Mouse (Mus musculus) urinary bladder, adult 2 months (tissue): ENCODE measurements around the gene Qrich2. TPM values are rescaled to one million over a fixed set of nuclear protein-coding genes. Genes with fewer than 3 reads are reported as not detected.
"Not testable (repeated sequence)": the region's sequence is repeated elsewhere in the genome, so short reads cannot be mapped to it uniquely, and the experiment has no call there.

Experiments used
- DNase-seq: peaks from one replicate; pipeline ENCODE4 v3.0.0; 2022; ENCODE audit warnings: low spot score
- polyA plus RNA-seq: library from polyadenylated mRNA; depleted of rRNA; stranded (reverse); fragments of >200 nt; gene quantifications from 2 replicates; pipeline ENCODE4 v1.2.3, GENCODE M21; 2012; rRNA removed

Gene Qrich2
- polyA plus RNA-seq, 1 experiment, result 0.12 TPM

DNA sequence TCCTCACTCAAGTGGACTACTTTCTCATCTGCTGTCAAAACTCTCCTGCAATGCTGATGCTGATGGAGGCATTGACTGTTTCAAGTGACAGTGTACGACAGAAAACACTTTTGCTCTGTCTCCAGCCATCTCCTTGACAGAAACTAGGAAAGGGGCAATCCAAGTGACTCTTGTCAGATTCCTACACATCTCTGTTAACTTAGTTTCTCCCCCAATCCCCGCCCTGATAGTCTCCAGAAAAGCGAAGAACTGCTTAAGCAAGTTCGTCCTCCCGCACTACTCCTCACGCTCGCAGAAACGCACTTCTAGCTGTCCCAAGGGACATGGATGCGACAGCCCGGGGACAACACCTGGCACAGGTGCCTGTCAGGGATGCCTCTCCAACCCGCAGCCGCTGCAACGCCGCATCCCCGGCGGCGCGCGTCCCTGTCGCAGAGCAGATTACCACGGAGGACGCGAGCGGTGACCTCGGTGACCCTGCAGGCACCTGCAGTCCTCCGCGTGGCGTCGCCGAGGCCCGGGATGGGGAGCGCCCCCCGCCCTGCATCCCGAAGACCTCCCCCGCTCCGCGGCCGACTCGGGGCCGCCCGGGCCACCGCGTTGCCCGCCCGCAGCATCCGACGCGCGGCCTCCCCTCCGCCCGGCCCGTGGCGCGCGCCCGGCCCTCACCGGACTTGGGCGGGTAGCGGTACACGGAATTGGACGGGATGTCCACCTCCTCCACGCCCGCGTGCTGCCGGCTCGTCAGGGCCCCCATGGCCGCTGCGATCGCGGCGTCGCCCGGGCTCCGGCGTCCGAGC lies 53.8 kb downstream of the Qrich2 start:
- no peak for DNase-seq

- no peak for DNase-seq
Measured at GRCm38 (mm10) chr11:116411582-116411981, 54.5 kb downstream of the Qrich2 start.

DNA sequence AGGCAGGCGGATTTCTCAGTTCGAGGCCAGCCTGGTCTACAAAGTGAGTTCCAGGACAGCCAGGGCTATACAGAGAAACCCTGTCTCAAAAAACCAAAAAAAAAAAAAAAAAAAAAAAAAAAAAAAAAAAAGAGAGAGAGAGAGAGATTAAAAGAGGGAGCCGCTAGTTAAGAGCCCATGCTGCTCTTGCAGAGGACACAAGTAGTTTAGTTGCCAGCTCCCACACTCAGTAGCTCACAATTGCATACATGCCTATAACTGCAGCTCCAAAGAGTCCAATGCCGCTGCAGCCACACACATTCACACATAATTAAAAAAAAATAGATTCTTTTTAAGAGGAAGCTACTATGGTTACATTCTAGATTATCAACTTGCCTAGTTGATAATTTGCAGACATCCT lies 55.6 kb downstream of the Qrich2 start:
- not testable (repeated sequence) for DNase-seq

DNA sequence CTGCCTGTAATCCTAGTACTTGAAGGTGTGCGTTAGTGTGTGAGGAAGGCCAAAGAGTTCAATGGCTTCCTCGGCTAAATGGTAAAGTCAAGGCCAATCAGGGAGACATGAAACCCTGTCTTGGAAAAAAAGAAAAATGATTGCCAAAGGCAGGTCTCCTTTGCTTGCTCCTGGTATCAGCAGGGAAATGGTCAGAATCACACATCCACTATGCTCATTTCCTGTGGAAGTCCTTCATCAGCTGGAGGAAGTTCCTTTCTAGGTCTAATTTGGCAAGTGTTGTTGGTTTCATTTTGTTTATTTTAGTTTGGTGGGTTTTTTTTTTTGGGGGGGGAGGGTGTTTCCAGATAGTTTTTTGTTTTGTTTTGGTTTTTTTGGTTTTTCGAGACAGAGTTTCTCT lies 57.0 kb downstream of the Qrich2 start:
- DNase-seq, result no peak

DNA sequence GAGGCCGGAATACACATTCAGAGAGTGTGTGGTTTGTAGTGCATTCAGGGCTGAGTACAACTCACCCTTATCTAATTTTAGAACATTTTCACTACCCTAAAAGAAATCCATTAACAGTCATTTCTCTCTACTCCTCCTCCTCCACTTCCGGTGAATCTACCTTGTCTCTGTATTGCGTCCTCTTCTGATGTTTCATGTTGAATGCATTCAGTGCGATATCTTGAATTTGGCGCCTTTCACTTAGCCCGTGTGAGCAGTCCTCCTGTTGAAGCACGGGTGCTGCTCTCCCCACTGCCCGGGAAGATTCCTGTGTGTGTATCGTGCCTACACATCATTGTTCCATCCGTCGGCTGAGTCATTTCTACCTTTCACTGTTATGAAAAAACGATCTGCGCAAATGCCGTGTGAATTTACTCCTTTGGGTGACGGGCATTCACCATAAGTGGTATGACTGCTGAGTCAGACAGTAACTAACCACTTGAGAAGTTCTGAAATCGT lies 59.8 kb downstream of the Qrich2 start:
- DNase-seq, result no peak

DNA sequence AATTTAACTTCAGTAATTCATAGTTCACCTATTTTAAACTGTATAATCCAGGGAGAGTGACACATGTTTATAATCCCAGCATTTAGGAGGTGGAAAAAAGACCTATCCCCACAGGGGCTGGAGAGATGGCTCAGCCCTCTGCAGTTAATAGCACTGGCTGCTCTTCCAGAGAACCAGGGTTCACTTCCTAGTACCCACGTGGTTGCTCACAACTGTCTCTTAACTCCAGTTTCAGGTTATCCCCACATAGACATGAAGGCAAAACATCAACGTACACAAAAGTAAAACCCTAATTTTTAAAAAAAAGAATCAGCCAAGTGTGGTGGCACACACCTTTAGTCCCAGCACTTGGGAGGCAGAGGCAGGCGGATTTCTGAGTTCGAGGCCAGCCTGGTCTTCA lies 60.4 kb downstream of the Qrich2 start:
- DNase-seq, result no peak

- DNase-seq, result no peak
Measured at GRCm38 (mm10) chr11:116400560-116400959, 65.5 kb downstream of the Qrich2 start.

GRCm38 (mm10) chr11:116398348-116398677 lies 67.7 kb downstream of the Qrich2 start:
- no peak for DNase-seq

DNA sequence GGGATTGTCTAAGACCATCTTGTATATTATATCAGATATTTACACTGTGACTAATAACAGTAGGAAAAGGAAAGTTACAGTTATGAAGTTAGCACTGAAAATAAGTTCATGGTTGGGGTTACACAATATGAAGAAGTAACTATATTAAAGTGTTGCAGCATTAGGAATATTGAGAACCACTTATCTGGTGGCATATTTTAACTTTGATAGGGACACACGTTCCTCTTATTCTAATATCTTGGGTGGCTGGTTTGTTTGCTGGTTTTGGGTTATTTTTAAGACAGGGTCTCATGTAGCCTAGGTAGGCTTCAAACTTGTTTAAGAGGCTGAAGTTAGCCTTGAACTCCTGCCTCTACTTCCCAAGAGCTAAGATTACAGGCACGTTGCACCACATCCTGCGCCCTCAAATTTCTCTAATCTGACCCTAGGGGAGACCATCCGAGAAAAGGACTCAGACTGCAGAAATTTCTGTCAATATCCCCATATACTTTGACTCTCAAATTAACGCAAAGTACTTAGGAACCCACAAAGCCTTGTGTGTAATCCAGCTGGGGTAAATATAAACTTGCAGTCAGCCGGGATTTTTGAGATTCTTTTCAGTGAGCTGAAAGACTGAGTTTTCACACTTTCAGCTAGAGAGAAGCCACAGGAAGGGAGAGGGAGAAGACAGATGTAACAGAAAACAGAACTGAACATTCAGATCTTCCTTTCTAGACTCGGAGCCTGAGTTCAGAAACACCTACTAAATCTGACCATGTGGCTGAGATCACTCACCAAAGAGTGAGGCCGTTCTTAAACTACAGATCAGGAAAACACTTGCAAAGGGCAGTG lies 68.3 kb downstream of the Qrich2 start:
- no peak for DNase-seq

GRCm38 (mm10) chr11:116396934-116397330 lies 69.1 kb downstream of the Qrich2 start:
- DNase-seq, result no peak

- no peak for DNase-seq
Measured at GRCm38 (mm10) chr11:116396276-116396933, 69.6 kb downstream of the Qrich2 start.

GRCm38 (mm10) chr11:116394769-116395168 lies 71.3 kb downstream of the Qrich2 start:
- DNase-seq, result no peak

Other genes with a start within 250 kb of the Qrich2 start
- gene Evpl, start 228.2 kb downstream of the Qrich2 start, polyA plus RNA-seq, result 16.9 and 24.7 TPM in 2 replicates
- 75.0 and 78.3 TPM in 2 replicates for gene Srp68, start 192.0 kb downstream of the Qrich2 start, polyA plus RNA-seq
- 9.5 and 12.9 TPM in 2 replicates for gene Galr2, start 185.3 kb downstream of the Qrich2 start, polyA plus RNA-seq
- 40.4 and 51.0 TPM in 2 replicates for gene Exoc7, start 159.0 kb downstream of the Qrich2 start, polyA plus RNA-seq
- 0.24 and 0.34 TPM in 2 replicates for gene Foxj1, start 130.8 kb downstream of the Qrich2 start, polyA plus RNA-seq
- gene Rnf157, start 53.2 kb downstream of the Qrich2 start, polyA plus RNA-seq, result 5.0 and 8.3 TPM in 2 replicates
- gene Ubald2, start 32.1 kb downstream of the Qrich2 start, polyA plus RNA-seq, result 89.8 and 104 TPM in 2 replicates
- gene Prpsap1, start 28.0 kb upstream of the Qrich2 start, polyA plus RNA-seq, result 154 and 165 TPM in 2 replicates
- gene Sphk1, start 64.7 kb upstream of the Qrich2 start, polyA plus RNA-seq, result 18.2 and 21.8 TPM in 2 replicates
- gene Ube2o, start 115.2 kb upstream of the Qrich2 start, polyA plus RNA-seq, result 18.7 and 22.4 TPM in 2 replicates
- 0.07 TPM in 1 of 2 replicates, not detected in the other for gene Aanat, start 120.2 kb upstream of the Qrich2 start, polyA plus RNA-seq
- 15.4 and 17.0 TPM in 2 replicates for gene Rhbdf2, start 160.8 kb upstream of the Qrich2 start, polyA plus RNA-seq
- 2.0 and 3.1 TPM in 2 replicates for gene Prcd, start 187.3 kb upstream of the Qrich2 start, polyA plus RNA-seq
- gene Cygb, start 188.1 kb upstream of the Qrich2 start, polyA plus RNA-seq, result 156 and 160 TPM in 2 replicates